Mouse (Mus musculus) CH12.LX (cell line): ENCODE measurements around the gene Pcnx4. TPM values are rescaled to one million over a fixed set of nuclear protein-coding genes. Genes with fewer than 3 reads are reported as not detected.

Experiments
- DNase-seq: peaks from one replicate; pipeline ENCODE4 v3.0.0-alpha.2; 2013; ENCODE audit errors: extremely low read depth
- H3K27ac ChIP-seq: 2 replicates; pipeline ENCODE4 v1.5.1; 2012; ENCODE audit warnings: low read depth, mild to moderate bottlenecking, control low read depth, moderate library complexity; ENCODE audit not compliant: insufficient read depth
- H3K27me3 ChIP-seq: replicated peaks from 2 replicates; pipeline ENCODE3; 2012; ENCODE audit warnings: inconsistent platforms
- H3K36me3 ChIP-seq, 2 experiments: replicated peaks in 1 of 2; 2 replicates each; pipeline versions ENCODE3 to v1.6.1; 2012; ENCODE audit warnings: inconsistent platforms in 1 of 2, low read length in 1 of 2, mild to moderate bottlenecking in 1 of 2, mixed read lengths in 1 of 2, moderate library complexity in 1 of 2; ENCODE audit not compliant: control insufficient read depth in 1 of 2, insufficient read depth in 1 of 2
- H3K4me1 ChIP-seq, 2 experiments: 2 replicates each; pipeline ENCODE4 v1.6.1; 2012; ENCODE audit warnings: inconsistent platforms in 1 of 2, moderate library complexity in 1 of 2; ENCODE audit not compliant: insufficient read depth in 2 of 2, control insufficient read depth in 1 of 2
- H3K4me2 ChIP-seq: 2 replicates; pipeline ENCODE4 v1.6.1; 2012; ENCODE audit warnings: low read depth, mild to moderate bottlenecking, control low read depth; ENCODE audit not compliant: poor library complexity, insufficient read depth, severe bottlenecking
- H3K4me3 ChIP-seq, 3 experiments: fragments of 150-350 bp in 1 of 3; sonication (generic) in 1 of 3; replicated peaks in 1 of 3; 2 replicates each; pipeline versions ENCODE3 to v1.5.1; 2011 to 2012; ENCODE audit warnings: low read depth in 2 of 3, low read length in 2 of 3, mild to moderate bottlenecking in 2 of 3, moderate library complexity in 2 of 3, control low read depth in 1 of 3, improper control_type of control experiment in 1 of 3, inconsistent platforms in 1 of 3, mixed read lengths in 1 of 3; ENCODE audit not compliant: poor library complexity in 1 of 3
- H3K79me2 ChIP-seq: replicated peaks from 2 replicates; pipeline ENCODE4 v1.6.1; 2012; ENCODE audit warnings: mild to moderate bottlenecking, moderate library complexity; ENCODE audit not compliant: control insufficient read depth, poor library complexity, insufficient read depth, severe bottlenecking; ENCODE audit errors: extremely low read depth
- H3K9ac ChIP-seq: 2 replicates; pipeline ENCODE4 v1.6.1; 2012; ENCODE audit warnings: low read depth, mild to moderate bottlenecking, control low read depth, moderate library complexity; ENCODE audit not compliant: insufficient read depth
- H3K9me3 ChIP-seq: replicated peaks from 2 replicates; pipeline ENCODE3; 2012; ENCODE audit warnings: low read length, inconsistent platforms, mixed read lengths
- CHD2 ChIP-seq: IDR thresholded peaks from 2 replicates; pipeline ENCODE4 v1.6.1; 2011; ENCODE audit warnings: low read length, improper control_type of control experiment
- E2F4 ChIP-seq: IDR thresholded peaks from 2 replicates; pipeline ENCODE4 v1.6.1; 2011; ENCODE audit warnings: low read depth, low read length, improper control_type of control experiment; ENCODE audit not compliant: insufficient replicate concordance
- ELF1 ChIP-seq: IDR thresholded peaks from 2 replicates; pipeline ENCODE4 v1.6.1; 2014; ENCODE audit warnings: low read depth, mild to moderate bottlenecking, inconsistent platforms, low read length, improper control_type of control experiment
- EP300 ChIP-seq: IDR thresholded peaks from 2 replicates; pipeline ENCODE4 v1.6.1; 2011; ENCODE audit warnings: low read length, improper control_type of control experiment
- HCFC1 ChIP-seq: IDR thresholded peaks from 2 replicates; pipeline ENCODE4 v1.6.1; 2012; ENCODE audit warnings: low read depth, mild to moderate bottlenecking, inconsistent platforms, low read length, improper control_type of control experiment
- IRF4 ChIP-seq: IDR thresholded peaks from 2 replicates; pipeline ENCODE4 v1.6.1; 2014; ENCODE audit warnings: low read depth, mild to moderate bottlenecking, inconsistent platforms, low read length, improper control_type of control experiment
- JUN ChIP-seq: IDR thresholded peaks from 2 replicates; pipeline ENCODE4 v1.6.1; 2011; ENCODE audit warnings: low read depth, mild to moderate bottlenecking, low read length, improper control_type of control experiment, moderate library complexity; ENCODE audit not compliant: insufficient read depth
- JUND ChIP-seq: conservative IDR thresholded peaks from 2 replicates; pipeline ENCODE4 v1.6.1; 2011; ENCODE audit warnings: low read depth, low read length, improper control_type of control experiment
- KAT2A ChIP-seq: IDR thresholded peaks from 2 replicates; pipeline ENCODE4 v1.6.1; 2012; ENCODE audit warnings: low read length, improper control_type of control experiment, inconsistent platforms; ENCODE audit not compliant: insufficient replicate concordance
- MXI1 ChIP-seq: IDR thresholded peaks from 2 replicates; pipeline ENCODE4 v1.6.1; 2011; ENCODE audit warnings: mild to moderate bottlenecking, low read depth, low read length, improper control_type of control experiment
- MYC ChIP-seq: IDR thresholded peaks from 2 replicates; pipeline ENCODE4 v1.6.1; 2011; ENCODE audit warnings: low read depth, mild to moderate bottlenecking, improper control_type of control experiment, low read length
- NELFE ChIP-seq: IDR thresholded peaks from 2 replicates; pipeline ENCODE4 v1.6.1; 2011; ENCODE audit warnings: low read depth, low read length, improper control_type of control experiment
- PAX5 ChIP-seq: IDR thresholded peaks from 2 replicates; pipeline ENCODE4 v1.6.1; 2012; ENCODE audit warnings: low read length, inconsistent platforms, mixed read lengths
- POLR2A ChIP-seq: IDR thresholded peaks from 2 replicates; pipeline ENCODE4 v1.6.1; 2011; ENCODE audit warnings: low read depth, mild to moderate bottlenecking, improper control_type of control experiment, low read length
- POLR2AphosphoS2 ChIP-seq: IDR thresholded peaks from 2 replicates; pipeline ENCODE4 v1.6.1; 2011; ENCODE audit warnings: low read depth, low read length, improper control_type of control experiment
- RAD21 ChIP-seq: IDR thresholded peaks from 2 replicates; pipeline ENCODE4 v1.6.1; 2011; ENCODE audit warnings: low read depth, mild to moderate bottlenecking, low read length, improper control_type of control experiment, moderate library complexity
- RCOR1 ChIP-seq: conservative IDR thresholded peaks from 2 replicates; pipeline ENCODE4 v1.6.1; 2012; ENCODE audit warnings: low read depth, mild to moderate bottlenecking, inconsistent platforms, low read length, improper control_type of control experiment
- SIN3A ChIP-seq: IDR thresholded peaks from 2 replicates; pipeline ENCODE4 v1.6.1; 2012; ENCODE audit warnings: low read length, improper control_type of control experiment, inconsistent platforms
- TBP ChIP-seq: conservative IDR thresholded peaks from 2 replicates; pipeline ENCODE4 v1.6.1; 2011; ENCODE audit warnings: low read depth, low read length, improper control_type of control experiment
- UBTF ChIP-seq: IDR thresholded peaks from 2 replicates; pipeline ENCODE4 v1.6.1; 2012; ENCODE audit warnings: low read depth, mild to moderate bottlenecking, inconsistent platforms, low read length, improper control_type of control experiment, moderate library complexity
- ZC3H11A ChIP-seq: IDR thresholded peaks from 2 replicates; pipeline ENCODE4 v1.6.1; 2012; ENCODE audit warnings: low read depth, mild to moderate bottlenecking, inconsistent platforms, low read length, improper control_type of control experiment
- ZKSCAN1 ChIP-seq: IDR thresholded peaks from 2 replicates; pipeline ENCODE4 v1.6.1; 2012; ENCODE audit warnings: low read depth, inconsistent platforms, low read length, improper control_type of control experiment, borderline replicate concordance
- ZNF384 ChIP-seq: IDR thresholded peaks from 2 replicates; pipeline ENCODE4 v1.6.1; 2012; ENCODE audit warnings: low read depth, low read length, improper control_type of control experiment, inconsistent platforms
- dilution Hi-C: fragments of 300-500 bp; cut with MboI; formaldehyde crosslinking; loops from 2 replicates; pipeline ENCODE4 v1.14.3; 2020; ENCODE audit warnings: low sequenced_read_pairs; ENCODE audit not compliant: extremely low pct_unique_long_range_greater_than_20kb, extremely low pct_ligation_motif_present
- in situ Hi-C: fragments of 300-500 bp; cut with MboI; formaldehyde crosslinking; loops from 3 replicates; pipeline ENCODE4 v1.14.3; 2019; ENCODE audit warnings: low sequenced_read_pairs, low pct_ligation_motif_present, low pct_unique_long_range_greater_than_20kb, mixed read lengths
- polyA plus RNA-seq: library from polyadenylated mRNA; unstranded; fragments of >175 nt; gene quantifications from 2 replicates; pipeline ENCODE4 v1.2.1, GENCODE M21; 2012; ENCODE audit warnings: low read depth; ENCODE audit not compliant: insufficient read length
- total RNA-seq, 2 experiments: library from RNA; depleted of rRNA; stranded (reverse); fragments of 300-350 nt in 1 of 2; fragments of >200 nt in 1 of 2; gene quantifications; 2 replicates each; pipeline ENCODE4 v1.2.3; 2012 to 2014

Pcnx4 gene
- total and polyA plus RNA-seq, 3 experiments = 1.9 to 3.1 (median 2.1) TPM

- TF ChIP-seq PAX5 (no peak), NELFE (no peak), ELF1 (no peak), ZKSCAN1 (no peak), TBP (no peak), ZC3H11A (no peak), UBTF (no peak), HCFC1 (no peak), RAD21 (no peak), CHD2 (no peak)
- no peak for DNase-seq
- no peak overlapping the region for H3K4me3 ChIP-seq
- H3K27me3 ChIP-seq = no peaks in the 10 kb centered on the region
- in situ Hi-C loops = no loop called here
- H3K4me2 ChIP-seq = no peak overlapping the region
- H3K27ac ChIP-seq = no peak overlapping the region
- no peaks in the 10 kb centered on the region for H3K36me3 ChIP-seq
- H3K9me3 ChIP-seq = no peaks in the 10 kb centered on the region
- dilution Hi-C loops = no loop called here
- H3K9ac ChIP-seq = no peak overlapping the region
- no peaks in the 10 kb centered on the region for H3K4me1 ChIP-seq
- H3K79me2 ChIP-seq = no peaks in the 10 kb centered on the region
These were observed 85.3 kb downstream of the Pcnx4 start for GRCm38 (mm10) chr12:72621441-72621840.

- H3K9ac ChIP-seq = no peak overlapping the region
- no peaks in the 10 kb centered on the region for H3K27me3 ChIP-seq
- no peaks in the 10 kb centered on the region for H3K9me3 ChIP-seq
- no peaks in the 10 kb centered on the region for H3K36me3 ChIP-seq
- H3K79me2 ChIP-seq = no peaks in the 10 kb centered on the region
- no peak overlapping the region for H3K4me2 ChIP-seq
- dilution Hi-C loops = no loop called here
- H3K4me1 ChIP-seq = no peaks in the 10 kb centered on the region
- no peak for TF ChIP-seq TBP
- TF ChIP-seq RCOR1 = no peak
- TF ChIP-seq SIN3A = no peak
- no peak for TF ChIP-seq ZNF384
- in situ Hi-C loops = no loop called here
- DNase-seq = no peak
- no peak overlapping the region for H3K27ac ChIP-seq
- no peak overlapping the region for H3K4me3 ChIP-seq
These were observed 86.8 kb downstream of the Pcnx4 start for GRCm38 (mm10) chr12:72622853-72623496.

GRCm38 (mm10) chr12:72628751-72629150, 92.6 kb downstream of the Pcnx4 start:
- TF ChIP-seq EP300 (no peak), JUND (no peak), MXI1 (no peak), E2F4 (no peak), POLR2AphosphoS2 (no peak), POLR2A (no peak), MYC (no peak), JUN (no peak), KAT2A (no peak), IRF4 (no peak)
- Histone ChIP-seq H3K9ac (no peak overlapping the region), H3K4me2 (no peak overlapping the region), H3K4me3 (no peak overlapping the region), H3K27me3 (no peaks in the 10 kb centered on the region), H3K36me3 (no peaks in the 10 kb centered on the region), H3K4me1 (no peaks in the 10 kb centered on the region), H3K9me3 (no peaks in the 10 kb centered on the region), H3K27ac (no peak overlapping the region), H3K79me2 (no peaks in the 10 kb centered on the region)
- dilution Hi-C loops = no loop called here
- in situ Hi-C loops = no loop called here
- DNase-seq = no peak
